Mouse (Mus musculus) lung, embryonic 16.5 days (tissue): ENCODE results near the gene Gm3854. TPM values are rescaled to one million over a fixed set of nuclear protein-coding genes. Genes with fewer than 3 reads are reported as not detected.
"Not testable (repeated sequence)": the region's sequence is repeated elsewhere in the genome, so short reads cannot be mapped to it uniquely, and the experiment has no call there.

Experiments used
- ATAC-seq: fragments of 200-750 bp; cut with Nextera tagmentation; 2 replicates; pipeline ENCODE4 v1.8.0; 2017; ENCODE audit warnings: low read depth, mild to moderate bottlenecking, moderate library complexity
- H3K27ac ChIP-seq: fragments of 300-500 bp; sonication (generic); 2 replicates; pipeline ENCODE4 v1.5.1; 2014; ENCODE audit warnings: mild to moderate bottlenecking, control low read depth, low read length
- H3K27me3 ChIP-seq: fragments of 300-500 bp; sonication (generic); 2 replicates; pipeline ENCODE4 v1.6.1; 2014; ENCODE audit warnings: low read depth, low read length, mixed read lengths; ENCODE audit not compliant: control insufficient read depth, insufficient read depth
- H3K36me3 ChIP-seq: fragments of 300-500 bp; sonication (generic); 2 replicates; pipeline ENCODE4 v1.6.1; 2014; ENCODE audit warnings: low read length; ENCODE audit not compliant: control insufficient read depth, insufficient read depth
- H3K4me1 ChIP-seq: fragments of 300-500 bp; sonication (generic); replicated peaks from 2 replicates; pipeline ENCODE4 v1.6.1; 2014; ENCODE audit warnings: low read length, mixed read lengths; ENCODE audit not compliant: control insufficient read depth, insufficient read depth
- H3K4me2 ChIP-seq: fragments of 300-500 bp; sonication (generic); 2 replicates; pipeline ENCODE4 v1.6.1; 2014; ENCODE audit warnings: low read depth, low read length, control low read depth
- H3K4me3 ChIP-seq: fragments of 300-500 bp; sonication (generic); 2 replicates; pipeline ENCODE4 v1.5.1; 2014; ENCODE audit warnings: mild to moderate bottlenecking, low read length, control low read depth
- H3K9ac ChIP-seq: fragments of 300-500 bp; sonication (generic); 2 replicates; pipeline ENCODE4 v1.6.1; 2014; ENCODE audit warnings: low read length, control low read depth
- H3K9me3 ChIP-seq: fragments of 300-500 bp; sonication (generic); 2 replicates; pipeline ENCODE4 v1.6.1; 2016; ENCODE audit warnings: low read length; ENCODE audit not compliant: control insufficient read depth
- WGBS: fragments of 180-500 bp; shearing (Covaris S2); extraction: QIAGEN DNeasy Blood & Tissue Kit; methylation state at CpG from one replicate; pipeline ENCODE4 v1.1.7; 2014; 5-methylcytosine and 5-hydroxymethylcytosine counted together
- polyA plus RNA-seq: library from polyadenylated mRNA; unstranded; fragments of >200 nt; fragmentation: Nextera tagmentation; extraction: Ambion mirVana; gene quantifications from 2 replicates; pipeline ENCODE4 v1.2.1, GENCODE M21; 2015

The Gm3854 gene
- polyA plus RNA-seq, result 1.5 and 1.8 TPM in 2 replicates

DNA sequence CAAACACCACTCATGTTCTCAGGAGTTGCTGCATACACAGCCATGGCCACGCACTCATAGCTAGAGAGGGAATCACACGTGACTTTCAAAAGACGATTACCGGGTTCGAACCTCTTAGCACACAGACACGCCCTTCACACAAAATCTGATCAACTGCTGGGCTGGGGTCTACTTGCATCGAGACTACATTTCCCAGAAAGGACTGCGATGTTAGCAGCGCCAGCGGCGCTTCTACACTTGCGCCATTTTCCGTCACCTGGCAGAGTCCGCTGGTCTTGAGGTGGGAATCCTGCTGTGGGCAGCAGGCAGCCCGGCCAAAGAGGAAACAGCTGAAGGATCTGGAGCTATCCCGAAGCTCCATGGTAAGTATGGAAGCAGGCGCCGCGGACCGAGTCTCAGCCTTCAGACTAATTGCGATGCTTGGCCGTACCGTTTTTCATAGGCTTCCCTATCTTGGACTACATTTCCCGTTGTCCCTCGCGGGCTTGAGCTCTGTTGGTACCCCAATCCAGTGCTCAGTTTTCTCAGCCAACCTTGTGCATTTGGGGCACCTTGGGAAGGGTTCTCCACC is at the start of gene Gm3854:
TSS of gene Gm3854 (plus strand) at position 259 of the 571 bp plus-strand sequence.
- peak within 1 kb of the TSS; percentile 73 for H3K9ac ChIP-seq
- no peak within 1 kb of the TSS for H3K27ac ChIP-seq
- H3K4me1 ChIP-seq, result no peaks in the 10 kb centered on the region
- H3K27me3 ChIP-seq, result no peaks in the 10 kb centered on the region
- under 1% methylated on average over 26 of the region's 26 CpGs for WGBS
- no peaks in the 10 kb centered on the region for H3K9me3 ChIP-seq
- H3K36me3 ChIP-seq, result no peaks in the 10 kb centered on the region
- peak; percentile 92 for ATAC-seq
- peak within 1 kb of the TSS; percentile 52 for H3K4me2 ChIP-seq
- peak within 1 kb of the TSS; percentile 71 for H3K4me3 ChIP-seq

DNA sequence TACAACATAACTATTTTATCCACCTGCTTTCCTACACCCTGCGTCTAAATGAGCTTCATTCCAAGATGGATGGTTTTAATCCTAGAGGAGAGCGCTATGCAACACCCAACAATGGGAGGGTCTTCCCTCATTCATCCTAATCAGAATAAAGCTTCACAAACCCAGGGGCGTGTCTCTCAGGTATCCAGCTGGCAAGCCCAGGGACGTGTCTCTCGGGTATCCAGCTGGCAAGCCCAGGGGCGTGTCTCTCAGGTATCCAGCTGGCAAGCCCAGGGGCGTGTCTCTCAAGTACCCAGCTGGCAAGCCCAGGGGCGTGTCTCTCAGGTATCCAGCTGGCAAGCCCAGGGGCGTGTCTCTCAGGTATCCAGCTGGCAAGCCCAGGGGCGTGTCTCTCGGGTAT is 42.8 kb upstream of the Gm3854 start:
- not testable (repeated sequence) for H3K4me2 ChIP-seq, ATAC-seq, H3K27ac ChIP-seq, H3K4me1 ChIP-seq, H3K9ac ChIP-seq, H3K27me3 ChIP-seq, H3K4me3 ChIP-seq, H3K9me3 ChIP-seq
- 63% methylated on average over 11 of the region's 11 CpGs for WGBS
- H3K36me3 ChIP-seq, result peaks cover 17% of the 10 kb centered on the region

DNA sequence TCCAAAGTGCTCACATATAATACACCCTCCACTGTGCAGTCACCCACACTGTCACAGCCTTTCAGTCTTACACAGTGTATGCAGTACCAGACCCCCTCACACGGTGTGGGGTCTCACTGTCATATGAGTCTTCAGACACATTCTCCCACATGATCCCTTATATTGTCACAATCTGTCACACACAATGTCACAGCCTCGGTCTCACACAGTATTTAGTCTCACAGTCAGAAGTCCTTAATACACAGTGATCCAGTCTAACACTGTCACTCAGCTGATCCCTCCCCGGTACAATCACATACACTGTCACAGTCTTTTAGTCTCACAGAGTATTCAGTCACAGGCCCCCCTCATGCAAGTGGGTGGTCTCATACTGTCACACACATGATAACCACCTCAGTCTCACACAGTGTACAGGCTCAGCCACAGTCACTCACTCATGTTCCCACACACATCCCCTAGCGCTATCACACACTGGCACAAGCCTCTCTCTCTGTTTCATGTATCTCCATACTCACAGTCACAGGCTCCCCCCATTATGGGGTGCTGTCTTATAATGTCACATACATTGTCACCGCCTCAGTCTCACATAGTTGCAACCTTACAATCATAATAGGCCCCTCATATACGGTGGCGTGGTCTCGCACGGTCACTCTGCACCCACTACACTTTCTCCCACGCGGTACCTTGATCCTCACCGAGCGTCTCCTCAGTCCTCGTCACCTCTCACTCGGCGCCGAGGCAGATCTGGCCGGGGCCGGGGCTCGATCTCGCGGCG is 12.9 kb upstream of the Gm3854 start:
- ATAC-seq, result peak; percentile 77
- Histone ChIP-seq H3K36me3 (peaks cover 2% of the 10 kb centered on the region; the same call in 1 of the 2 replicates), H3K4me1 (peaks cover 5% of the 10 kb centered on the region; the same call in 1 of the 2 replicates), H3K4me2 (peak overlapping the region; percentile 75), H3K9me3 (no peaks in the 10 kb centered on the region), H3K4me3 (peak overlapping the region; percentile 62), H3K9ac (peak overlapping the region; percentile 84), H3K27me3 (no peaks in the 10 kb centered on the region), H3K27ac (peak overlapping the region; percentile 83)
- 12% methylated on average over 23 of the region's 23 CpGs for WGBS

DNA sequence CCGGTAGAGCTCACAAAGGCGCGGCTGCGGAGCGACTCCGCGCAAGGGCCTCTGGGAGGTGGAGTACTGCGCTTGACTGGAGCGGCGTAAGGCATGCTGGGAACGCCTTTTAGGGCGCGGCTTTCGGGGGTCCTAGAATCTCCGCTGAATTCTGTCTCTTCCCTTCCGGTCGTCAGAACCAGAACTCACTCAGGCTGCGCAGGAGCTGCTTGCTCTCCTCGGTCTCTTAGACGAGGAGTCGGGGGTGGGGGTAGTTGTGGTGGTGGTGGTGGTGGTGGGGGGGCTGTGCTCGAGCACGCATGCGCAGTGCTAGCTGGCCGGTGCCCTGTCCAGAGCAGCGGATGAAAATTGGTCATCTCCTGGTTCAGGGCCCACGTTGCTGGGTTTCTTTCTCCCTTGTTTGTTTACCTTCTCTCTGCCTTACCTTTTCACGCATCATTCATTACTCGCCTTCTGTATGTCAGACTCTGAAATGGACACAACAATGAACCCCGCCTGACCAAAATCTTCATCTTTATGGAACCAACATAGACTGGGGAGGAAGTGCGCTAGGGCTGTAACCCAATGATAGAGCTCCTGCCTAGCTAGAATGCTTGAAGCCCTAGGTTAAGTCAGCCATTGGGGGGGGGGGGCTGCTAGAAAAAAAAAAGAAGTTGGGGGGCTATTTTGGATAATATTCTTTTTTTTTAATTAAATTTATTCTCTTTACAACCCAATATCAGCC is 12.2 kb upstream of the Gm3854 start, which contains the start of gene Zfp583:
TSS of gene Zfp583 (minus strand) at position 53 of the 724 bp plus-strand sequence.
- peak within 1 kb of the TSS; percentile 62 for H3K4me3 ChIP-seq
- H3K9ac ChIP-seq, result peak within 1 kb of the TSS; percentile 84
- H3K27ac ChIP-seq, result peak within 1 kb of the TSS; percentile 83
- peak; percentile 96 for ATAC-seq
- H3K4me1 ChIP-seq, result peaks cover 5% of the 10 kb centered on the region; the same call in 1 of the 2 replicates
- no peaks in the 10 kb centered on the region for H3K36me3 ChIP-seq
- no peaks in the 10 kb centered on the region for H3K9me3 ChIP-seq
- WGBS, result 5% methylated on average over 30 of the region's 31 CpGs
- H3K4me2 ChIP-seq, result peak within 1 kb of the TSS; percentile 75
- no peaks in the 10 kb centered on the region for H3K27me3 ChIP-seq

DNA sequence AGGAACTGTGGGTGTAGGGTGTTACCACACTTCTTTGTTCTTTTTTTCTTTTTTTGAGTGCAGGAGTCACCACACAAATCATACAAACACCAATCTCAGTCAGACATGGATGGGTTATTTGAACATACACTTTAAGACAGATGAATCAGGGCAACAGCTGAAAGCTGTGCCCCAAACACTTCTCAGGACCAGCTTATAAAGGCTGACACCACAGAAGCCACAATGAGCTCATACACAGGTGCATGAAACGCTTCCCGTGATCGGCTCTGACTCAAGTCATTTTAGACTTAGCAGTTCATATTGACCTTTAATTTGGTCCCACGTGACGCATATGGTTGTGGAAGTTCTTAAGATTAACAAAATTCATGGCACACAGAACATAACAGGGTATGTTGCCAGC is 3.7 kb upstream of the Gm3854 start:
- ATAC-seq, result no peak
- Histone ChIP-seq H3K36me3 (no peaks in the 10 kb centered on the region), H3K4me2 (no peak overlapping the region), H3K9ac (no peak overlapping the region), H3K9me3 (no peaks in the 10 kb centered on the region), H3K27me3 (no peaks in the 10 kb centered on the region), H3K4me3 (no peak overlapping the region), H3K4me1 (no peaks in the 10 kb centered on the region), H3K27ac (no peak overlapping the region)
- 71% methylated on average over 5 of the region's 5 CpGs for WGBS

DNA sequence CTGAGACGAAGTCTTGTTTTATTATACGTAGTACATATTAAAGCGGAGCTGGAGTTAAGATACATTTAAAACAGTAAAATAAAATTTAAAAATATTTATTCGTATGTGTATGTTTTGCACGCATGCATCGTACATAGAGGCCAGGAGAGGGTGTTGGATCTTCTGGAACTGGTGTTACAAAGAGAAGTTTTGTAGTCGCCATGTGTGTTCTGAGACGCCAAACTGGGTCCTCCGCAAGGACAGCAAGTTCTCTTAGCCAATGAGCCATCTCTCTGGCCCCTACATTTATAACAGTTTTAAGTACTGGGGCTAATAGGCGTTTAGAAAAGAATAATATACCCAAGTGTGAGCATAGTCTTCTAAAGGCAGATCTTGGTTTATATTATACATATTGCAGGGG is 565 bp downstream of the Gm3854 start:
- ATAC-seq, result no peak
- Histone ChIP-seq H3K4me1 (no peaks in the 10 kb centered on the region), H3K9me3 (no peaks in the 10 kb centered on the region), H3K4me3 (peak overlapping the region; percentile 71), H3K27ac (no peak overlapping the region), H3K27me3 (no peaks in the 10 kb centered on the region), H3K9ac (peak overlapping the region; percentile 73), H3K36me3 (no peaks in the 10 kb centered on the region), H3K4me2 (peak overlapping the region; percentile 52)
- WGBS, result 26% methylated on average over 10 of the region's 10 CpGs

DNA sequence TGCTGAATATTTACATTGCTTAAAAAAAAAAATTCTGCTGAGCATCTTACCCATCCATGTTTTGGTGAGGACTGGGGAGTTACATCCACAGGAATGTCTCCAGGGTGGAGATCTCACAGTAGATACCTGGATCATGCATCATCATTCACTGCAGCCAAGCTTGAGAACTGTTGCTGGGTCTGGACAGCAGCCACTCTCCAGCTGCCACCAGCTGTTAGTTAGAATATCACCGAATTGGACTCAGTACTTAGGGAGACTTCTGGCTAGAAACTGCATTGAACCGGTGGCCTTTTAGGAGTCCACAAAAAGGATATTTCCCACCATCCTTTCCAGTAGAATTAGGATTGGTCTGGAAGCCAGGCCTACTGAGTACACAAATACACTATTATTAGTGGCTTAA is 14.6 kb downstream of the Gm3854 start:
- Histone ChIP-seq H3K27ac (no peak overlapping the region), H3K4me1 (no peaks in the 10 kb centered on the region), H3K9me3 (no peaks in the 10 kb centered on the region), H3K27me3 (no peaks in the 10 kb centered on the region), H3K9ac (no peak overlapping the region), H3K4me3 (no peak overlapping the region), H3K4me2 (no peak overlapping the region), H3K36me3 (no peaks in the 10 kb centered on the region)
- no peak for ATAC-seq
- WGBS, result 62% methylated on average over 2 of the region's 2 CpGs

DNA sequence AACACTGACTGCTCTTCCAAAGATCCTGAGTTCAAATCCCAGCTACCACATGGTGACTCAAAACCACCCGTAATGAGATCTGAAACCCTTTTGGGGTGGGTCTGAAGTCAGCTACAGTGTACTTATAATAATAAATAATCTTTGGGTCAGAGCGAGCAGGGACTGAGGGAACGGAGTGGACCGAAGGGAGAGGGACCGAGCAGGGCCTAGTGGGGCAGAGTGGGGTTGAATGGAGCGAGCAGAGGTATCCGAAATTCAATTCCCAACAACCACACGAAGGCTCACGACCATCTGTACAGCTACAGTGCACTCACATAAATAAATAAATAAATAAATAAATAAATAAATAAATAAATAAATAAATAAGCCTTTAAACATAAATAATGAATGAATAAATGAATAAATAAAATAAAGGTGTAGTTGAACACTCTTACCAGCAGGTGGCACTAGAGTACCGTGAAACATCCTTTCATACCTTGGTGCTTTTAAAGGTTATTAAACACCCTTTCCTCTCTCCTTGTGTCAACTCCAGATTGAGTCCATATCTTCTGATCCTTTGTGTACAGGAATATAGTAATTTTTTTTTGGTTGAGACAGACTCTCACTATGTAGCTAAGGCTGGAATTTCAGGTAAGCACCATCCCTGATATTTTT is 15.5 kb downstream of the Gm3854 start:
- Histone ChIP-seq H3K9ac (no peak overlapping the region), H3K4me3 (no peak overlapping the region), H3K4me2 (no peak overlapping the region), H3K4me1 (peaks cover 5% of the 10 kb centered on the region), H3K9me3 (no peaks in the 10 kb centered on the region), H3K27me3 (no peaks in the 10 kb centered on the region), H3K36me3 (no peaks in the 10 kb centered on the region), H3K27ac (no peak overlapping the region)
- ATAC-seq, result no peak
- WGBS, result 52% methylated on average over 10 of the region's 10 CpGs
